Mouse (Mus musculus) neural tube, embryonic 12.5 days (tissue): ENCODE data around the gene Crygn. TPM values are rescaled to one million over a fixed set of nuclear protein-coding genes. Genes with fewer than 3 reads are reported as not detected.

Experiments used
- ATAC-seq: fragments of 200-750 bp; cut with Nextera tagmentation; 2 replicates; pipeline ENCODE4 v1.8.0; 2017; ENCODE audit warnings: low read depth, mild to moderate bottlenecking, moderate TSS enrichment, moderate library complexity; ENCODE audit not compliant: low FRiP score
- H3K27ac ChIP-seq: fragments of 300-500 bp; sonication (generic); 2 replicates; pipeline ENCODE4 v1.5.1; 2016
- H3K27me3 ChIP-seq: fragments of 300-500 bp; sonication (generic); replicated peaks from 2 replicates; pipeline ENCODE4 v1.6.1; 2016; ENCODE audit warnings: mild to moderate bottlenecking
- H3K36me3 ChIP-seq: fragments of 300-500 bp; sonication (generic); 2 replicates; pipeline ENCODE4 v1.6.1; 2016; ENCODE audit warnings: mild to moderate bottlenecking
- H3K4me1 ChIP-seq: fragments of 300-500 bp; sonication (generic); 2 replicates; pipeline ENCODE4 v1.6.1; 2016
- H3K4me2 ChIP-seq: fragments of 300-500 bp; sonication (generic); replicated peaks from 2 replicates; pipeline ENCODE4 v1.6.1; 2016; ENCODE audit warnings: mild to moderate bottlenecking
- H3K4me3 ChIP-seq: fragments of 300-500 bp; sonication (generic); 2 replicates; pipeline ENCODE4 v1.5.1; 2016
- H3K9ac ChIP-seq: fragments of 300-500 bp; sonication (generic); 2 replicates; pipeline ENCODE4 v1.6.1; 2016; ENCODE audit warnings: mild to moderate bottlenecking
- H3K9me3 ChIP-seq: fragments of 300-500 bp; sonication (generic); 2 replicates; pipeline ENCODE4 v1.6.1; 2016; ENCODE audit warnings: mild to moderate bottlenecking
- WGBS: fragments of 180-500 bp; shearing (Covaris S2); methylation state at CpG from one replicate; pipeline ENCODE4 v1.1.7; 2016; 5-methylcytosine and 5-hydroxymethylcytosine counted together
- polyA plus RNA-seq: library from polyadenylated mRNA; unstranded; fragments of >200 nt; fragmentation: Nextera tagmentation; extraction: Ambion mirVana; gene quantifications from 2 replicates; pipeline ENCODE4 v1.2.1, GENCODE M21; 2016

The Crygn gene
- 1.9 TPM in 1 of 2 replicates, not detected in the other for polyA plus RNA-seq

DNA sequence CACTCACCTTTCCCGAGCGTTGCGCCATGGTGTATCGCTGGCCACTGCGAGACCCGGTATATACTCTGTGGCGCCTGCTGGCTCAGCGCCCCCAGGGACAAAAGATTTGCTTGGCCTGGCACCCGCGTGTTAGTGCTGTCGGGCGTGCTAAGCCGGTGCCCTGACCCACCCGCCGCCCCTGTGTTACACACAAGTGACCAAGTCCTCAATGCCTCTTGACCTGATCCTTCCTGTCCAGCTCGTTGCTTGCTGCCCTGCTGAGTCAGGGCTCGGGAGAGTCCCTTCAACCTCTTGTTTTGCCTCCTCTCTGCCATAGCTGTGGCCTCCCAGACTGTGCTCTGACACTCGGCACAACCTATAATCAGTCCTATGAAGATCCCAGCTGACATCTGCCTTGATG lies at the start of gene Crygn:
TSS of gene Crygn (minus strand) at position 193 of the 400 bp plus-strand sequence.
- WGBS = 49% methylated on average over 18 of the region's 18 CpGs
- Histone ChIP-seq H3K27ac (no peak within 1 kb of the TSS), H3K4me3 (no peak within 1 kb of the TSS), H3K4me2 (no peak within 1 kb of the TSS), H3K9me3 (no peaks in the 10 kb centered on the region), H3K9ac (no peak within 1 kb of the TSS), H3K36me3 (no peaks in the 10 kb centered on the region), H3K27me3 (no peaks in the 10 kb centered on the region), H3K4me1 (no peaks in the 10 kb centered on the region)
- no peak for ATAC-seq

- Histone ChIP-seq H3K4me2 (no peak overlapping the region), H3K4me1 (no peaks in the 10 kb centered on the region), H3K9me3 (no peaks in the 10 kb centered on the region), H3K27me3 (no peaks in the 10 kb centered on the region), H3K9ac (no peak overlapping the region), H3K4me3 (no peak overlapping the region), H3K27ac (no peak overlapping the region), H3K36me3 (peaks cover 56% of the 10 kb centered on the region)
- WGBS = 93% methylated on average over 6 of the region's 6 CpGs
- ATAC-seq = no peak
Observed at GRCm38 (mm10) chr5:24805222-24805621, 47.4 kb upstream of the Crygn start.

GRCm38 (mm10) chr5:24804661-24805060 lies 46.9 kb upstream of the Crygn start:
- Histone ChIP-seq H3K4me1 (no peaks in the 10 kb centered on the region), H3K27ac (no peak overlapping the region), H3K27me3 (no peaks in the 10 kb centered on the region), H3K4me3 (no peak overlapping the region), H3K36me3 (peaks cover 56% of the 10 kb centered on the region), H3K9ac (no peak overlapping the region), H3K4me2 (no peak overlapping the region), H3K9me3 (no peaks in the 10 kb centered on the region)
- 91% methylated on average over 8 of the region's 8 CpGs for WGBS
- ATAC-seq = no peak

GRCm38 (mm10) chr5:24801841-24802624 lies 44.2 kb upstream of the Crygn start:
- H3K4me2 ChIP-seq = no peak overlapping the region
- H3K27ac ChIP-seq = no peak overlapping the region
- peaks cover 43% of the 10 kb centered on the region for H3K36me3 ChIP-seq
- ATAC-seq = no peak
- H3K4me3 ChIP-seq = no peak overlapping the region
- H3K27me3 ChIP-seq = no peaks in the 10 kb centered on the region
- no peak overlapping the region for H3K9ac ChIP-seq
- H3K9me3 ChIP-seq = no peaks in the 10 kb centered on the region
- no peaks in the 10 kb centered on the region for H3K4me1 ChIP-seq
- 72% methylated on average over 6 of the region's 6 CpGs for WGBS

DNA sequence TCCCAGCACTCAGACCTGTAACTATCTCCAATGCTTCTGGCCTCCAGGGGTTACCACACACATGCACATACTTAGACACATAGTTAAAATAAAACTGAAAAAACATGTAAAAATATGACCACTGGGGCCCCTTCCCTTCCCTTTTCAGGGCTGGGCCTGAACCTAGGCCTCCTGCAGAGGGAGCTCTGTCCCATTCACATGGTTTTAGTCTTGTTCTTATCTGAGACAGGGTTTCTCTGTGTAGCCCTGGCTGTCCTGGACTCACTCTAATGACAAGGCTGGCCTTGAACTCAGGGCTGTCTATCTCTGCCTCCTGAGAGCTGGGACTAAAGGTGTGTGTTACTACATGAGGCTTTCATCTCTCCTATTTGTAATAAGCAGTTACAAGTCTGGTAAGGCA lies 42.6 kb upstream of the Crygn start:
- peaks cover 29% of the 10 kb centered on the region for H3K36me3 ChIP-seq
- H3K9ac ChIP-seq = no peak overlapping the region
- no peak overlapping the region for H3K27ac ChIP-seq
- H3K4me3 ChIP-seq = no peak overlapping the region
- no peaks in the 10 kb centered on the region for H3K27me3 ChIP-seq
- no peaks in the 10 kb centered on the region for H3K9me3 ChIP-seq
- no peak for ATAC-seq
- H3K4me2 ChIP-seq = no peak overlapping the region
- no peaks in the 10 kb centered on the region for H3K4me1 ChIP-seq

DNA sequence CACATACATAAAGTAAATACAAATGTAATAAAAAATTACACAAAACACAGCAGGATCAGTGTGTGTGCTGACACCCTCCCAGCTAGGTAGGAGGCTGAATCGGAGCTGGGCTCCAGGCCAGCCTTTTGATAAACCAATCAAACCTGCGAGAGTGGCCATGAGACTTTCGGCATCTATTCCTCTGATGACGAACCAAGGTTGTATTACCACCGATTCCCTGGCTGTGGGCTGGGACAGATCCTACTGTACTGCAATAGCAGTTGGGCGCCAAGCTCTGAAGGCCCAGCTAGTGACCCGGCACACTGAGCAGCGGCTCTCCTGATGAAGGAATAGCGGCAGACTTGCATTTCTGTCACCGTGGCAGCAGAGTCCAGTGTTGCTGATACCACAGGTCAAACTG lies 40.8 kb upstream of the Crygn start:
- H3K4me1 ChIP-seq = no peaks in the 10 kb centered on the region
- no peak overlapping the region for H3K4me2 ChIP-seq
- no peaks in the 10 kb centered on the region for H3K27me3 ChIP-seq
- H3K9ac ChIP-seq = no peak overlapping the region
- no peak for ATAC-seq
- no peak overlapping the region for H3K27ac ChIP-seq
- H3K36me3 ChIP-seq = peaks cover 13% of the 10 kb centered on the region
- WGBS = 81% methylated on average over 10 of the region's 10 CpGs
- H3K4me3 ChIP-seq = no peak overlapping the region
- H3K9me3 ChIP-seq = no peaks in the 10 kb centered on the region

DNA sequence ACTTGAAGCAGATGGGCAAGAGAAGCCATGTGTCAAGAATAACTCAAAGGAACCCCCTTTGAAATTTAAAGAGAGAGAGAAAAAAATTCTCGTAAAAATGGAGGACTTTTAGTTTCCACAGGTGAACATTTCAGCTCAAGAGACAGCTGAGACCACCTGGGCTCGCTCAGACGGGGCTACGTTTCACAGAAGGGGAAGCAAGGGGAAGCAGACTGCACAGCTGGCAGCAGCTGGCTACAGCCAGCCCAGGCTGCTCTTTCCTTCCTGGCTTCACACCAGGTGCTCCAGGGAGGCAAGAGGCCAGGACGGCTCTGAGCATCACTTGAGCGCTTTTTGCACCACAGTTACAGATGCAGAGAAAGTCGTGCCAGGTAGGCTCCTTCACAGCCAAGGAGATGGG lies 40.0 kb upstream of the Crygn start:
- H3K4me2 ChIP-seq = no peak overlapping the region
- ATAC-seq = no peak
- H3K27me3 ChIP-seq = no peaks in the 10 kb centered on the region
- H3K4me1 ChIP-seq = no peaks in the 10 kb centered on the region
- H3K9me3 ChIP-seq = no peaks in the 10 kb centered on the region
- WGBS = 50% methylated on average over 7 of the region's 7 CpGs
- H3K4me3 ChIP-seq = no peak overlapping the region
- peaks cover 8% of the 10 kb centered on the region for H3K36me3 ChIP-seq
- no peak overlapping the region for H3K27ac ChIP-seq
- no peak overlapping the region for H3K9ac ChIP-seq

DNA sequence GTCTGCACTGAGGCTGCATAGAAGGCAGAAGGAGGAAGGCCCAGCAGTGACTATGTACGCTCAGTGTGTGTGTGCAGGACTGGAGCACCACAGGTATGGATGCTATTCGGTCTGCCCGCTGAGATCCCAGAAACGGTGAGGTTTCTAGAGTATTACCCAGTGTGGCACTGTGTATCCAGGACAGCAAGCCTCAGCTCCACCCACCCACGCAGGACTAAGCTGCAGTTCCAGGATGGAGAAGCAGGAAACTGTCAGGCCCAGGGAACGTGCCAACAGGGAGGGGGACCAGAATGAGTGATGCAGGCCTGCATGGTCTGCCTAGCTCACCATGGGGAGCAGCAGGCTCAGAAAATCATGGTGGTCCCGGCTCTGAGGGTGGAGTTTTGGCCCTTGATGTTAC lies 35.2 kb upstream of the Crygn start:
- 78% methylated on average over 7 of the region's 7 CpGs for WGBS
- no peaks in the 10 kb centered on the region for H3K36me3 ChIP-seq
- H3K4me3 ChIP-seq = no peak overlapping the region
- H3K4me2 ChIP-seq = no peak overlapping the region
- no peaks in the 10 kb centered on the region for H3K27me3 ChIP-seq
- H3K27ac ChIP-seq = no peak overlapping the region
- H3K9me3 ChIP-seq = no peaks in the 10 kb centered on the region
- no peak overlapping the region for H3K9ac ChIP-seq
- H3K4me1 ChIP-seq = no peaks in the 10 kb centered on the region
- no peak for ATAC-seq

GRCm38 (mm10) chr5:24782957-24783356 lies 25.1 kb upstream of the Crygn start:
- H3K4me2 ChIP-seq = no peak overlapping the region
- H3K27me3 ChIP-seq = peaks cover 7% of the 10 kb centered on the region; the same call in 1 of the 2 replicates
- no peaks in the 10 kb centered on the region for H3K36me3 ChIP-seq
- H3K27ac ChIP-seq = no peak overlapping the region
- no peak overlapping the region for H3K9ac ChIP-seq
- no peak for ATAC-seq
- H3K4me1 ChIP-seq = peaks cover 8% of the 10 kb centered on the region; the same call in 1 of the 2 replicates
- no peaks in the 10 kb centered on the region for H3K9me3 ChIP-seq
- 76% methylated on average over 4 of the region's 4 CpGs for WGBS
- H3K4me3 ChIP-seq = no peak overlapping the region

DNA sequence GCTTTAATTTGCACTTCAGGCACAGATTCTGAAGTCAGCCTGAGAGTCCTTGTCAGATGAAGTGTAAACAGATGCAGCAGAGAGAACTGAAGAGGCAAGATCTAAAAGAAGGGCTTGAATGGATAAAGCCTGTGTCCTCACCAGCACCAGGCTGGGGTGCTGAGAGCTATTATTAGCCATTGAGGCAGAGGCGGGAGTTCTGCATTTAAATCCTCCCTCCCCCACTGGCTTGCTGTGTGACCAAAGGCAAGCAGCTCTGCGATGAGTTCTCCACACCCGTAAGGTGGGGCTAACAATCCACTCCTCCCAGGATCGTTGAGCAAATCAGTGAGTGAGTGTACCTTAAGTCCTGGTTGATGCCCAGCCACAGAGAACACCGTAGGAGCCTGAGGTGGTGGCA lies 23.2 kb upstream of the Crygn start:
- ATAC-seq = no peak
- H3K4me2 ChIP-seq = no peak overlapping the region

GRCm38 (mm10) chr5:24779881-24780512 lies 22.2 kb upstream of the Crygn start:
- H3K4me2 ChIP-seq = no peak overlapping the region
- H3K27me3 ChIP-seq = peaks cover 7% of the 10 kb centered on the region; the same call in 1 of the 2 replicates
- ATAC-seq = no peak
- H3K9ac ChIP-seq = no peak overlapping the region
- H3K9me3 ChIP-seq = no peaks in the 10 kb centered on the region
- WGBS = 55% methylated on average over 15 of the region's 15 CpGs
- no peak overlapping the region for H3K27ac ChIP-seq
- peaks cover 8% of the 10 kb centered on the region; the same call in 1 of the 2 replicates for H3K4me1 ChIP-seq
- no peaks in the 10 kb centered on the region for H3K36me3 ChIP-seq
- no peak overlapping the region for H3K4me3 ChIP-seq

More for the DNA sequence above, 23.2 kb upstream of the Crygn start:
- H3K27ac ChIP-seq = no peak overlapping the region
- H3K9ac ChIP-seq = no peak overlapping the region
- peaks cover 7% of the 10 kb centered on the region; the same call in 1 of the 2 replicates for H3K27me3 ChIP-seq
- no peaks in the 10 kb centered on the region for H3K36me3 ChIP-seq
- 25% methylated on average over 5 of the region's 5 CpGs for WGBS
- peaks cover 8% of the 10 kb centered on the region; the same call in 1 of the 2 replicates for H3K4me1 ChIP-seq
- H3K9me3 ChIP-seq = no peaks in the 10 kb centered on the region
- no peak overlapping the region for H3K4me3 ChIP-seq

- no peak overlapping the region for H3K27ac ChIP-seq
- H3K36me3 ChIP-seq = no peaks in the 10 kb centered on the region
- H3K27me3 ChIP-seq = peaks cover 7% of the 10 kb centered on the region; the same call in 1 of the 2 replicates
- H3K9ac ChIP-seq = no peak overlapping the region
- no peak overlapping the region for H3K4me2 ChIP-seq
- peaks cover 8% of the 10 kb centered on the region; the same call in 1 of the 2 replicates for H3K4me1 ChIP-seq
- ATAC-seq = no peak
- H3K4me3 ChIP-seq = no peak overlapping the region
- H3K9me3 ChIP-seq = no peaks in the 10 kb centered on the region
Observed at GRCm38 (mm10) chr5:24779321-24779720, 21.5 kb upstream of the Crygn start.
